Mouse (Mus musculus): Measurements from ENCODE around the gene Sap30. TPM values are rescaled to one million over a fixed set of nuclear protein-coding genes. Genes with fewer than 3 reads are reported as not detected.

The Sap30 gene
- total and polyA plus RNA-seq, 2 experiments from 2014 or later: 14.6 to 21.0 TPM

- H3K9ac ChIP-seq (replicated peaks; ENCODE audit: low read length, poor library complexity, severe bottlenecking): no peak overlapping the region
Measured at GRCm38 (mm10) chr8:57470863-57471262, 16.8 kb downstream of the Sap30 start.

GRCm38 (mm10) chr8:57468624-57469023 is 19.0 kb downstream of the Sap30 start:
- no peak overlapping the region for H3K9ac ChIP-seq (replicated peaks; ENCODE audit: low read length, poor library complexity, severe bottlenecking)
- H3K9me3 ChIP-seq (ENCODE audit: low read length): no peaks in the 10 kb centered on the region
- H3K4me1 ChIP-seq (ENCODE audit: insufficient read depth, low read length): no peaks in the 10 kb centered on the region
- H3K4me3 ChIP-seq (ENCODE audit: low read depth, low read length): no peak overlapping the region
- whole genome bisulfite sequencing: 46% methylated on average over 5 of the region's 5 CpGs
- ATAC-seq (ENCODE audit: low FRiP score) (no peak), DNase-seq (ENCODE audit: low spot score) (peak; percentile 58)
- H3K27ac ChIP-seq (ENCODE audit: low read depth, low read length): no peak overlapping the region
- no peaks in the 10 kb centered on the region for H3K36me3 ChIP-seq (ENCODE audit: insufficient read depth, low read length)
- no peaks in the 10 kb centered on the region for H3K27me3 ChIP-seq (ENCODE audit: insufficient read depth, low read length)
- TF ChIP-seq CTCF (IDR thresholded peaks at IDR 0.05): no peak
- H3K4me2 ChIP-seq (ENCODE audit: low read depth, low read length, poor library complexity, severe bottlenecking): no peak overlapping the region

More at GRCm38 (mm10) chr8:57470863-57471262, 16.8 kb downstream of the Sap30 start:
- no peak for DNase-seq (ENCODE audit: low spot score)
- Histone ChIP-seq H3K27me3 (ENCODE audit: insufficient read depth, low read length) (no peaks in the 10 kb centered on the region), H3K4me3 (ENCODE audit: low read depth, low read length) (no peak overlapping the region), H3K9me3 (ENCODE audit: low read length) (no peaks in the 10 kb centered on the region), H3K4me1 (ENCODE audit: insufficient read depth, low read length) (no peaks in the 10 kb centered on the region), H3K36me3 (ENCODE audit: insufficient read depth, low read length) (no peaks in the 10 kb centered on the region), H3K27ac (ENCODE audit: low read depth, low read length) (no peak overlapping the region), H3K4me2 (ENCODE audit: low read depth, low read length, poor library complexity, severe bottlenecking) (no peak overlapping the region)
- no peak for ATAC-seq (ENCODE audit: low FRiP score)
- no peak for TF ChIP-seq CTCF (IDR thresholded peaks at IDR 0.05)
- WGBS: 93% methylated on average over 5 of the region's 5 CpGs

DNA sequence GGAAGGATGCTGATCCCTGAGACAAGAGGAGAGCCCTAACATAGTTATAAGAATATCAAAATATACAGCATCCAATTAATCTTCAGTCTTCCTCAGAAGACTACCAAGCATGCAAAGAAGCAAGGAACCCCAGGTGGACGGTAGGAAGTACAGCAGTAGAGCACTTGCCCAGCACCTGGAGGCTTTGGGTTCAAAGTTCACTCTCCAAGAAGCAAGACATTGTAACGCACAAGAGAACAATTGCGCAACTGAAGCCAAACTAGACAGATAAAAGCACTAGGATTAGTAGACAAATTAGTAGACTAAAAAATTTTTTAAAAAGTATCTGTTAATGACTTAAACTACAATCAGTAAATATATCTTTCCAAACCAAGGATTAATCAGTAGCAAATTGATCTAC is 23.9 kb downstream of the Sap30 start:
- no peaks in the 10 kb centered on the region for H3K27me3 ChIP-seq (ENCODE audit: insufficient read depth, low read length)

DNA sequence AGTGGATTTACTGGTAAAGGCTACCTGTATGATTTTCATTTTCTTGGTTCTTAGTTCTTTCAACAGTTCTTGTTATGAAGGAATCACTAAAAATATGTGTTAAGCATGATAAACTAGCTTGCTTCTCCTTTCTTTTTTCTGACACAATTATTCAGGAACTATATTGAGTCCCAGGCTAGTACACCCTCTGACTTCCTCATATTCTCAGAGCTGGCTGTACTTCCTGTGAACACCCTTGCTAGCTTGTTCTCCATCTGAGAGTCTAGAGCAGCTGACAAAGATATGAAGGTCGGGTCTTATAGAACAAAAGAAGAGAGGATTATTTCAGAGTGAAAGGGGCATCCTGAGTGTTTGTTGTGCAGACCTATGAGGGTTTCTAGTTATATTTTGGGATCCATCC is 24.8 kb downstream of the Sap30 start:
- TF ChIP-seq CTCF (IDR thresholded peaks at IDR 0.05): no peak

More for the DNA sequence above, 23.9 kb downstream of the Sap30 start:
- no peak overlapping the region for H3K9ac ChIP-seq (replicated peaks; ENCODE audit: low read length, poor library complexity, severe bottlenecking)
- no peaks in the 10 kb centered on the region for H3K4me1 ChIP-seq (ENCODE audit: insufficient read depth, low read length)
- H3K36me3 ChIP-seq (ENCODE audit: insufficient read depth, low read length): no peaks in the 10 kb centered on the region
- H3K4me2 ChIP-seq (ENCODE audit: low read depth, low read length, poor library complexity, severe bottlenecking): no peak overlapping the region
- no peak overlapping the region for H3K4me3 ChIP-seq (ENCODE audit: low read depth, low read length)
- ATAC-seq (ENCODE audit: low FRiP score) (no peak), DNase-seq (ENCODE audit: low spot score) (no peak)
- no peak for TF ChIP-seq CTCF (IDR thresholded peaks at IDR 0.05)
- no peak overlapping the region for H3K27ac ChIP-seq (ENCODE audit: low read depth, low read length)
- WGBS: 88% methylated on average over 3 of the region's 3 CpGs
- no peaks in the 10 kb centered on the region for H3K9me3 ChIP-seq (ENCODE audit: low read length)

GRCm38 (mm10) chr8:57457942-57458341 is 29.7 kb downstream of the Sap30 start:
- Histone ChIP-seq H3K9me3 (ENCODE audit: low read length) (no peaks in the 10 kb centered on the region), H3K4me2 (ENCODE audit: low read depth, low read length, poor library complexity, severe bottlenecking) (no peak overlapping the region), H3K9ac (replicated peaks; ENCODE audit: low read length, poor library complexity, severe bottlenecking) (no peak overlapping the region), H3K27ac (ENCODE audit: low read depth, low read length) (no peak overlapping the region), H3K27me3 (ENCODE audit: insufficient read depth, low read length) (no peaks in the 10 kb centered on the region), H3K4me3 (ENCODE audit: low read depth, low read length) (no peak overlapping the region), H3K4me1 (ENCODE audit: insufficient read depth, low read length) (no peaks in the 10 kb centered on the region), H3K36me3 (ENCODE audit: insufficient read depth, low read length) (no peaks in the 10 kb centered on the region)
- ATAC-seq (ENCODE audit: low FRiP score) (no peak), DNase-seq (ENCODE audit: low spot score) (no peak)
- WGBS: 84% methylated on average over 3 of the region's 3 CpGs
- no peak for TF ChIP-seq CTCF (IDR thresholded peaks at IDR 0.05)

More for the DNA sequence above, 24.8 kb downstream of the Sap30 start:
- Histone ChIP-seq H3K4me2 (ENCODE audit: low read depth, low read length, poor library complexity, severe bottlenecking) (no peak overlapping the region), H3K4me1 (ENCODE audit: insufficient read depth, low read length) (no peaks in the 10 kb centered on the region), H3K9ac (replicated peaks; ENCODE audit: low read length, poor library complexity, severe bottlenecking) (no peak overlapping the region), H3K27me3 (ENCODE audit: insufficient read depth, low read length) (no peaks in the 10 kb centered on the region), H3K36me3 (ENCODE audit: insufficient read depth, low read length) (no peaks in the 10 kb centered on the region), H3K27ac (ENCODE audit: low read depth, low read length) (no peak overlapping the region), H3K9me3 (ENCODE audit: low read length) (no peaks in the 10 kb centered on the region), H3K4me3 (ENCODE audit: low read depth, low read length) (no peak overlapping the region)
- 48% methylated on average over 1 of the region's 1 CpGs for WGBS
- DNase-seq (ENCODE audit: low spot score): no peak
- no peak for ATAC-seq (ENCODE audit: low FRiP score)

DNA sequence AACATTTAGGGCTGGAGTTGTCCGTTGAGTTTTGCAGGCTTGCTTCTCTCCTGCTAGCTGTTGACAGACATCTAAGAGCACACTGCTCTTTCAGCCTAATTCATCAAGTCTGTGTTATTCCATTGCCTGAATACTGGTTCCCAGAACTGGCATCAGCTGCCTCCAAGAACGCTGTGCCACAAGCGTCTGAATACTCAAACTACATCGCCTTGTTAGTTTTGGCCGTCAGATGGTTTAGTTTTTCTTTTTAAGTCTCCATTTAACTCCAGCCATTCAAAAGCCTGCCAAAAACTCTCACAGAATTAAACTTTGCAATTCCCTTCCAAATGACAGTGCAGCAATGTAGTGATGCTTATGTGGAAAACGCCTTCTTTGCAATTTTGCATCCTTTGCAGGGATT is 30.5 kb downstream of the Sap30 start:
- Histone ChIP-seq H3K4me1 (ENCODE audit: insufficient read depth, low read length) (no peaks in the 10 kb centered on the region), H3K9me3 (ENCODE audit: low read length) (no peaks in the 10 kb centered on the region), H3K4me3 (ENCODE audit: low read depth, low read length) (peak overlapping the region; percentile 4; the same call in 1 of the 2 replicates), H3K9ac (replicated peaks; ENCODE audit: low read length, poor library complexity, severe bottlenecking) (no peak overlapping the region), H3K4me2 (ENCODE audit: low read depth, low read length, poor library complexity, severe bottlenecking) (peak overlapping the region; percentile 20; the same call in 1 of the 2 replicates), H3K27ac (ENCODE audit: low read depth, low read length) (no peak overlapping the region), H3K36me3 (ENCODE audit: insufficient read depth, low read length) (no peaks in the 10 kb centered on the region), H3K27me3 (ENCODE audit: insufficient read depth, low read length) (no peaks in the 10 kb centered on the region)
- no peak for TF ChIP-seq CTCF (IDR thresholded peaks at IDR 0.05)
- DNase-seq (ENCODE audit: low spot score) (peak; percentile 48), ATAC-seq (ENCODE audit: low FRiP score) (no peak)
- WGBS: 77% methylated on average over 6 of the region's 6 CpGs

Data from midbrain, postnatal 0 days (tissue).